Mouse (Mus musculus): ENCODE results near the gene Prr29. TPM values are rescaled to one million over a fixed set of nuclear protein-coding genes. Genes with fewer than 3 reads are reported as not detected.

Prr29 gene
- total and polyA plus RNA-seq, 3 experiments, result 0.37 to 10.4 (median 0.48) TPM

DNA sequence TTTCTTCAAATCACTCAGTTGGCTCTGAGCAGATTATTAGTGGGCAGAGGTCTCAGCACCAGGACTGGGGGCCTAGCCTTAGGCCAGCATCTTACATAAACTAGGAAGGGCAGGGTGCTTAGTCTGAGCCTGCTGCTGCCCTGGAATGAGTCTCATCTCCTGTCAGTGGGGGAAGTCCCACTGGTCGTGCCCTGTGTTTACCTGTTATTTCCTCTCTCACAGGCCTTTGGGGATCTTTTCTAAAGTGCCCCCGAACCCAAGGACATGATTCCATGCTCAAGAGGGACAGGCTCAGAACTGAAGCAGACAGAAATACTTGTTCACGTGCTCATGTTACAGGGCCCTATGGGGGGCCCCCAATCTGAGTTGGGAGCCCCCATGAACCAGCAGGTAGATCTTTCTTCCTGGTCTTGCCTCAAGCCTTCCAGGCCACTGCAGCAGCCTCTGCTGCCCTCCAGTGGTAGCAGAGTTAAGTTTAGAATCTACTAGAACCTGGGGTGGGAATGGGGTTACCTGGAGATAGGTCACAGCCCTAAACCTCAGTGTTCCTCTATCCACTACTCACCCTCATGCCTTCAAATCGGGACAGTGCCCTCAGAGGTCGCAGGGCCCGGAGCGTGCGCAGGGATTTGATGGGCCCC, 39.6 kb upstream of the Prr29 start:
- peaks cover 3% of the 10 kb centered on the region for H3K4me1 ChIP-seq (ENCODE audit: control insufficient read depth, insufficient read depth, low read length)
- H3K27ac ChIP-seq, result no peak overlapping the region
- DNase-seq, result peak; percentile 63
- H3K9ac ChIP-seq (ENCODE audit: low read depth, low read length), result no peak overlapping the region
- intact Hi-C loops (cut with DNase I), result loop anchor here (2.0 kb wide), 1 partner anchor 21 kb away; no protein-coding TSS in a partner anchor
- no peaks in the 10 kb centered on the region for H3K27me3 ChIP-seq (ENCODE audit: control insufficient read depth, insufficient read depth, low read length)
- H3K4me3 ChIP-seq, result no peak overlapping the region
- no peaks in the 10 kb centered on the region for H3K36me3 ChIP-seq (ENCODE audit: control insufficient read depth, insufficient read depth, low read length)
- TF ChIP-seq CTCF (IDR thresholded peaks at IDR 0.05), result peak; percentile 80
- no peak for TF ChIP-seq EP300 (IDR thresholded peaks at IDR 0.05; ENCODE audit: insufficient read depth, low read depth, low read length)
- 65% methylated on average over 8 of the region's 8 CpGs for WGBS
- no peaks in the 10 kb centered on the region for H3K79me2 ChIP-seq (replicated peaks; ENCODE audit: control insufficient read depth, insufficient read depth, low read length)

DNA sequence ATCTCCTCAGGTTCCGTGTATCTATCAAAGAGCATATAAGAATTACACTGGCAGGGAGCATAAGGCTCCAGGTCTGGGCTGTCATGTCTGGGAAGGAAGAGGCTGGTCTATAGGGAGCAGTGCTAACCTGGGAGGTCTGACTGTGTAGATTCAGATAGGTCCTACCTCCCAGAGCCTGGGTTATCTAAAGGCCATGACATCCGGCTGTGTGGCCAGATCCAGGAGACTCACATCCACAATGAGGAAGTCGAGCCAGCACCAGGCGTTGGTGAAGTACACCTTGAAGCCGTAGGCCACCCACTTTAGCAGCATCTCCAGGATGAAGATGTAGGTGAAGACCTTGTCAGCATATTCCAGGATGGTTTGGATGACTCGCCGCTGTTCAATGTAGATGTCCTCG, 38.8 kb upstream of the Prr29 start:
- no peak for DNase-seq
- Histone ChIP-seq H3K27me3 (ENCODE audit: control insufficient read depth, insufficient read depth, low read length) (no peaks in the 10 kb centered on the region), H3K36me3 (ENCODE audit: control insufficient read depth, insufficient read depth, low read length) (no peaks in the 10 kb centered on the region), H3K27ac (no peak overlapping the region), H3K4me3 (no peak overlapping the region), H3K9ac (ENCODE audit: low read depth, low read length) (no peak overlapping the region), H3K4me1 (ENCODE audit: control insufficient read depth, insufficient read depth, low read length) (peaks cover 3% of the 10 kb centered on the region), H3K79me2 (replicated peaks; ENCODE audit: control insufficient read depth, insufficient read depth, low read length) (no peaks in the 10 kb centered on the region)
- intact Hi-C loops (cut with DNase I), result no loop called here
- TF ChIP-seq POLR2A (IDR thresholded peaks at IDR 0.05; ENCODE audit: insufficient read depth, low read depth, low read length) (no peak), CTCF (IDR thresholded peaks at IDR 0.05) (no peak), EP300 (IDR thresholded peaks at IDR 0.05; ENCODE audit: insufficient read depth, low read depth, low read length) (no peak)
- WGBS, result 65% methylated on average over 8 of the region's 8 CpGs

DNA sequence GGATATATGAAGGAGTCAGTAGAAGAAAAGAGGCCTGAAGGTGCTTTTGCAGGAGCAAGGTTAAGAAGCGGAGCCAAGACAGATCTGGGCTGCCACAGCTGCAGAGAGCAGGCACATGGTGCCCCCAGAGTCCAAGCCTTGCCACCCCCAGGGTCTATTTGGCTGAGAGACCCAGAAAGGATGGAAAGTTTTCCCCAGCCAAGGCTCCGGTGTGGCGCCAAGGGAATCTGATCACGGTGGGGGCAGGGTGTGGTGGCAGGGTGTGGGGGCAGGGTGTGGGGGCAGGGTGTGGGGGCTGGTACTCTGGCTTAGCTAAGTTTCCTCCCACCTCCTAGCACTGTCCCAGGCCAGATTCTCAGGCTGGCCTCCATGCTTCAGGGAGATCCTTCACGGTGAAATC, 36.8 kb upstream of the Prr29 start:
- Histone ChIP-seq H3K9ac (ENCODE audit: low read depth, low read length) (no peak overlapping the region), H3K27me3 (ENCODE audit: control insufficient read depth, insufficient read depth, low read length) (no peaks in the 10 kb centered on the region), H3K36me3 (ENCODE audit: control insufficient read depth, insufficient read depth, low read length) (no peaks in the 10 kb centered on the region), H3K79me2 (replicated peaks; ENCODE audit: control insufficient read depth, insufficient read depth, low read length) (no peaks in the 10 kb centered on the region), H3K4me1 (ENCODE audit: control insufficient read depth, insufficient read depth, low read length) (peaks cover 5% of the 10 kb centered on the region), H3K27ac (no peak overlapping the region; the same call in 1 of the 2 replicates), H3K4me3 (no peak overlapping the region)
- no peak for DNase-seq
- WGBS, result 26% methylated on average over 5 of the region's 5 CpGs
- TF ChIP-seq POLR2A (IDR thresholded peaks at IDR 0.05; ENCODE audit: insufficient read depth, low read depth, low read length), result no peak
- no peak for TF ChIP-seq EP300 (IDR thresholded peaks at IDR 0.05; ENCODE audit: insufficient read depth, low read depth, low read length)
- TF ChIP-seq CTCF (IDR thresholded peaks at IDR 0.05), result no peak
- intact Hi-C loops (cut with DNase I), result no loop called here

GRCm38 (mm10) chr11:106329128-106329527, 36.1 kb upstream of the Prr29 start:
- intact Hi-C loops (cut with DNase I), result no loop called here
- peaks cover 5% of the 10 kb centered on the region for H3K4me1 ChIP-seq (ENCODE audit: control insufficient read depth, insufficient read depth, low read length)
- H3K36me3 ChIP-seq (ENCODE audit: control insufficient read depth, insufficient read depth, low read length), result no peaks in the 10 kb centered on the region
- H3K27ac ChIP-seq, result peak overlapping the region; percentile 73
- DNase-seq, result no peak
- no peak overlapping the region for H3K9ac ChIP-seq (ENCODE audit: low read depth, low read length)
- WGBS, result 29% methylated on average over 6 of the region's 6 CpGs
- no peak overlapping the region for H3K4me3 ChIP-seq
- TF ChIP-seq EP300 (IDR thresholded peaks at IDR 0.05; ENCODE audit: insufficient read depth, low read depth, low read length), result 0 out of 2 replicates have a peak, but pooled peaks have one; percentile 54
- no peak for TF ChIP-seq POLR2A (IDR thresholded peaks at IDR 0.05; ENCODE audit: insufficient read depth, low read depth, low read length)
- no peaks in the 10 kb centered on the region for H3K27me3 ChIP-seq (ENCODE audit: control insufficient read depth, insufficient read depth, low read length)
- no peaks in the 10 kb centered on the region for H3K79me2 ChIP-seq (replicated peaks; ENCODE audit: control insufficient read depth, insufficient read depth, low read length)

GRCm38 (mm10) chr11:106329682-106330081, 35.6 kb upstream of the Prr29 start:
- Histone ChIP-seq H3K27ac (peak overlapping the region; percentile 73), H3K79me2 (replicated peaks; ENCODE audit: control insufficient read depth, insufficient read depth, low read length) (no peaks in the 10 kb centered on the region), H3K4me3 (no peak overlapping the region), H3K36me3 (ENCODE audit: control insufficient read depth, insufficient read depth, low read length) (no peaks in the 10 kb centered on the region), H3K9ac (ENCODE audit: low read depth, low read length) (no peak overlapping the region), H3K27me3 (ENCODE audit: control insufficient read depth, insufficient read depth, low read length) (no peaks in the 10 kb centered on the region), H3K4me1 (ENCODE audit: control insufficient read depth, insufficient read depth, low read length) (peaks cover 5% of the 10 kb centered on the region)
- TF ChIP-seq POLR2A (IDR thresholded peaks at IDR 0.05; ENCODE audit: insufficient read depth, low read depth, low read length) (no peak), CTCF (IDR thresholded peaks at IDR 0.05) (peak; percentile 58), EP300 (IDR thresholded peaks at IDR 0.05; ENCODE audit: insufficient read depth, low read depth, low read length) (no peak)
- intact Hi-C loops (cut with DNase I), result loop anchor here (2.0 kb wide), 1 partner anchor 35 kb away; the partner anchor contains the start of gene Prr29
- DNase-seq, result no peak
- WGBS, result 33% methylated on average over 7 of the region's 7 CpGs

- H3K4me1 ChIP-seq (ENCODE audit: control insufficient read depth, insufficient read depth, low read length), result peaks cover 5% of the 10 kb centered on the region
- H3K36me3 ChIP-seq (ENCODE audit: control insufficient read depth, insufficient read depth, low read length), result no peaks in the 10 kb centered on the region
- H3K79me2 ChIP-seq (replicated peaks; ENCODE audit: control insufficient read depth, insufficient read depth, low read length), result no peaks in the 10 kb centered on the region
- intact Hi-C loops (cut with DNase I), result no loop called here
- H3K27ac ChIP-seq, result peak overlapping the region; percentile 71
- DNase-seq, result peak in 1 of 2 experiments; percentile 41
- WGBS, result 15% methylated on average over 4 of the region's 4 CpGs
- no peaks in the 10 kb centered on the region for H3K27me3 ChIP-seq (ENCODE audit: control insufficient read depth, insufficient read depth, low read length)
- no peak for TF ChIP-seq POLR2A (IDR thresholded peaks at IDR 0.05; ENCODE audit: insufficient read depth, low read depth, low read length)
- H3K9ac ChIP-seq (ENCODE audit: low read depth, low read length), result no peak overlapping the region
- H3K4me3 ChIP-seq, result no peak overlapping the region
Observed at GRCm38 (mm10) chr11:106332458-106332857, 32.8 kb upstream of the Prr29 start.
